Mouse (Mus musculus) stomach, embryonic 16.5 days (tissue): ENCODE measurements at regions not wholly inside any gene's neighbourhood (a gene's known extent, or its start where the extent isn't known, plus 50 kb on each side); places are given as distances from the start of the nearest gene placed in this dataset.

Experiments used
- ATAC-seq: fragments of 200-750 bp; cut with Nextera tagmentation; 2 replicates; pipeline ENCODE4 v1.8.0; 2017; ENCODE audit warnings: moderate number of reproducible peaks, moderate TSS enrichment; ENCODE audit not compliant: insufficient read depth, low FRiP score
- H3K27ac ChIP-seq: fragments of 300-500 bp; sonication (generic); 2 replicates; pipeline ENCODE4 v1.5.1; 2014; ENCODE audit warnings: low read length
- H3K27me3 ChIP-seq: fragments of 300-500 bp; sonication (generic); 2 replicates; pipeline ENCODE4 v1.6.1; 2014; ENCODE audit warnings: low read length, control low read depth, mixed read lengths; ENCODE audit not compliant: control insufficient read depth, insufficient read depth
- H3K36me3 ChIP-seq: fragments of 300-500 bp; sonication (generic); 2 replicates; pipeline ENCODE4 v1.6.1; 2014; ENCODE audit warnings: low read length; ENCODE audit not compliant: control insufficient read depth, insufficient read depth
- H3K4me1 ChIP-seq: fragments of 300-500 bp; sonication (generic); 2 replicates; pipeline ENCODE4 v1.6.1; 2014; ENCODE audit warnings: low read length, control low read depth, mixed read lengths; ENCODE audit not compliant: control insufficient read depth, insufficient read depth
- H3K4me2 ChIP-seq: fragments of 300-500 bp; sonication (generic); 2 replicates; pipeline ENCODE4 v1.6.1; 2014; ENCODE audit warnings: low read depth, low read length, mixed read lengths
- H3K4me3 ChIP-seq: fragments of 300-500 bp; sonication (generic); replicated peaks from 2 replicates; pipeline ENCODE4 v1.5.1; 2014; ENCODE audit warnings: mild to moderate bottlenecking, low read length
- H3K9ac ChIP-seq: fragments of 300-500 bp; sonication (generic); 2 replicates; pipeline ENCODE4 v1.6.1; 2014; ENCODE audit warnings: low read length
- H3K9me3 ChIP-seq: fragments of 300-500 bp; sonication (generic); replicated peaks from 2 replicates; pipeline ENCODE4 v1.6.1; 2016; ENCODE audit warnings: low read length, control low read depth; ENCODE audit not compliant: control insufficient read depth
- WGBS: fragments of 180-500 bp; shearing (Covaris S2); extraction: QIAGEN DNeasy Blood & Tissue Kit; methylation state at CpG from one replicate; pipeline ENCODE4 v1.1.7; 2014; 5-methylcytosine and 5-hydroxymethylcytosine counted together

- Histone ChIP-seq H3K27ac (no peak overlapping the region), H3K9me3 (no peaks in the 10 kb centered on the region), H3K27me3 (no peaks in the 10 kb centered on the region; the same call in 1 of the 2 replicates), H3K4me1 (no peaks in the 10 kb centered on the region), H3K36me3 (no peaks in the 10 kb centered on the region), H3K4me2 (no peak overlapping the region), H3K4me3 (no peak overlapping the region), H3K9ac (no peak overlapping the region)
- no peak for ATAC-seq
- 11% methylated on average over 5 of the region's 5 CpGs for WGBS
These were observed 110.9 kb downstream of the Zfp169 start for GRCm38 (mm10) chr13:48402316-48402715.

- Histone ChIP-seq H3K4me2 (no peak overlapping the region), H3K9ac (no peak overlapping the region), H3K4me3 (no peak overlapping the region), H3K9me3 (no peaks in the 10 kb centered on the region), H3K4me1 (no peaks in the 10 kb centered on the region), H3K27ac (no peak overlapping the region), H3K27me3 (no peaks in the 10 kb centered on the region), H3K36me3 (no peaks in the 10 kb centered on the region)
- 68% methylated on average over 9 of the region's 9 CpGs for WGBS
- no peak for ATAC-seq
These were observed 90.6 kb downstream of the Zfp169 start for GRCm38 (mm10) chr13:48422438-48423329.

DNA sequence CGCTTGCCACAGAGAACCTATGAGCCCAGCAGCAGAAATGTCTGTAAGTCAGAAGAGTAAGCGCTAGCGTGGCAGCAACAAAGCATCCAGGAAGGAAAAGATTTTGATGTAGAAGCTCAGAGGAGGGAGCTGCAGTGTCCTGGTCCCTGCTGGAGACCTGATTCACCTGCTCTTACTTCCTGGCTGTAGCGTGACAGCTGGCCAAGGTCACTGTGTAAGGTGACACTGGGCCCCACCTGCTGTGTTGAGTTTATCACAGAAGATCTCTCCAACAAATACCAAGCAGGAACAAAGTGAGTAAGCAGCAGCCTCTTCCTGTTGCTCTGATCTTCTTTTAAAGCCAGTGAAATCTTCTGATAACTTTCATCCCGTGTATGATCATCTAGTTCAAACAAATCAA lies 86.4 kb downstream of the Zfp169 start:
- no peaks in the 10 kb centered on the region for H3K4me1 ChIP-seq
- no peak overlapping the region for H3K27ac ChIP-seq
- ATAC-seq = no peak
- H3K36me3 ChIP-seq = no peaks in the 10 kb centered on the region
- H3K4me3 ChIP-seq = no peak overlapping the region
- no peak overlapping the region for H3K4me2 ChIP-seq
- H3K27me3 ChIP-seq = no peaks in the 10 kb centered on the region
- 50% methylated on average over 5 of the region's 5 CpGs for WGBS
- H3K9me3 ChIP-seq = no peaks in the 10 kb centered on the region; the same call in 1 of the 2 replicates
- no peak overlapping the region for H3K9ac ChIP-seq

- WGBS = 44% methylated on average over 14 of the region's 14 CpGs
- Histone ChIP-seq H3K27ac (no peak overlapping the region), H3K9me3 (no peaks in the 10 kb centered on the region), H3K4me3 (no peak overlapping the region), H3K4me1 (no peaks in the 10 kb centered on the region), H3K36me3 (no peaks in the 10 kb centered on the region), H3K4me2 (0 out of 2 replicates have a peak overlapping the region, but pooled peaks have one; percentile 20), H3K27me3 (no peaks in the 10 kb centered on the region), H3K9ac (no peak overlapping the region)
- peak; percentile 61; the same call in 1 of the 2 replicates for ATAC-seq
These were observed 76.4 kb downstream of the Zfp169 start for GRCm38 (mm10) chr13:48436659-48437345.
